Mouse (Mus musculus) liver, adult 2 months (tissue): Measurements from ENCODE around the gene Tle6. TPM values are rescaled to one million over a fixed set of nuclear protein-coding genes. Genes with fewer than 3 reads are reported as not detected.

Experiments
- DNase-seq: peaks from one replicate; pipeline ENCODE4 v3.0.0-alpha.2; 2011; ENCODE audit warnings: low read depth, low spot score; ENCODE audit errors: extremely low read depth
- H3K27ac ChIP-seq: fragments of 200-500 bp; replicated peaks from 2 replicates; pipeline ENCODE4 v1.5.1; 2012; ENCODE audit warnings: low read depth, mild to moderate bottlenecking, control low read depth, inconsistent platforms, low read length; ENCODE audit not compliant: insufficient read depth
- H3K27me3 ChIP-seq: fragments of 200-500 bp; 2 replicates; pipeline ENCODE4 v1.6.1; 2012; ENCODE audit warnings: mild to moderate bottlenecking, moderate library complexity, low read length, inconsistent platforms; ENCODE audit not compliant: control insufficient read depth, insufficient read depth
- H3K36me3 ChIP-seq: fragments of 200-500 bp; 2 replicates; pipeline ENCODE4 v1.6.1; 2012; ENCODE audit warnings: low read length, inconsistent platforms; ENCODE audit not compliant: control insufficient read depth, insufficient read depth
- H3K4me1 ChIP-seq: fragments of 200-500 bp; 2 replicates; pipeline ENCODE4 v1.6.1; 2011; ENCODE audit warnings: low read length; ENCODE audit not compliant: control insufficient read depth, insufficient read depth
- H3K4me3 ChIP-seq: fragments of 200-500 bp; 2 replicates; pipeline ENCODE4 v1.5.1; 2011; ENCODE audit warnings: low read depth, mild to moderate bottlenecking, control low read depth, low read length, moderate library complexity; ENCODE audit not compliant: insufficient read depth
- H3K79me2 ChIP-seq: fragments of 200-500 bp; 2 replicates; pipeline ENCODE4 v1.6.1; 2012; ENCODE audit warnings: inconsistent platforms, mild to moderate bottlenecking, low read length, moderate library complexity; ENCODE audit not compliant: control insufficient read depth, insufficient read depth
- H3K9ac ChIP-seq: fragments of 200-500 bp; 2 replicates; pipeline ENCODE4 v1.6.1; 2012; ENCODE audit warnings: low read depth, mild to moderate bottlenecking, control low read depth, inconsistent platforms, low read length
- CTCF ChIP-seq: fragments of 200-500 bp; IDR thresholded peaks from 2 replicates; pipeline ENCODE4 v1.5.1; 2011; ENCODE audit warnings: low read depth, low read length, control low read depth
- POLR2A ChIP-seq: fragments of 200-500 bp; IDR thresholded peaks from 2 replicates; pipeline ENCODE4 v1.6.1; 2011; ENCODE audit warnings: low read length, control low read depth; ENCODE audit not compliant: insufficient read depth; ENCODE audit errors: extremely low read depth
- WGBS: fragments of 180-500 bp; shearing (Covaris S2); methylation state at CpG from one replicate; pipeline ENCODE4 v1.1.7; 2018; 5-methylcytosine and 5-hydroxymethylcytosine counted together
- polyA plus RNA-seq: library from polyadenylated mRNA; depleted of rRNA; stranded (reverse); fragments of >200 nt; gene quantifications from 2 replicates; pipeline ENCODE4 v1.2.3, GENCODE M21; 2012
- total RNA-seq: library from RNA; depleted of rRNA; stranded (reverse); fragments of >200 nt; gene quantifications from 2 replicates; pipeline ENCODE4 v1.2.3, GENCODE M21; 2014

The Tle6 gene
- total and polyA plus RNA-seq, 2 experiments, result 1.6 to 3.5 TPM

GRCm38 (mm10) chr10:81553807-81554755, 46.8 kb downstream of the Tle6 start:
- WGBS, result 87% methylated on average over 6 of the region's 6 CpGs
- Histone ChIP-seq H3K27me3 (no peaks in the 10 kb centered on the region), H3K79me2 (peaks cover 2% of the 10 kb centered on the region; the same call in 1 of the 2 replicates), H3K36me3 (no peaks in the 10 kb centered on the region), H3K9ac (no peak overlapping the region), H3K4me3 (no peak overlapping the region), H3K27ac (no peak overlapping the region), H3K4me1 (peaks cover 7% of the 10 kb centered on the region)
- DNase-seq, result no peak
- TF ChIP-seq POLR2A, result no peak
- TF ChIP-seq CTCF, result no peak

GRCm38 (mm10) chr10:81553232-81553631, 47.6 kb downstream of the Tle6 start:
- TF ChIP-seq CTCF, result peak; percentile 71
- no peak for TF ChIP-seq POLR2A
- H3K79me2 ChIP-seq, result no peaks in the 10 kb centered on the region
- H3K27ac ChIP-seq, result no peak overlapping the region
- no peak overlapping the region for H3K4me3 ChIP-seq
- H3K27me3 ChIP-seq, result no peaks in the 10 kb centered on the region
- H3K4me1 ChIP-seq, result peaks cover 3% of the 10 kb centered on the region; the same call in 1 of the 2 replicates
- H3K36me3 ChIP-seq, result no peaks in the 10 kb centered on the region
- 95% methylated on average over 5 of the region's 5 CpGs for WGBS
- no peak overlapping the region for H3K9ac ChIP-seq
- DNase-seq, result no peak

DNA sequence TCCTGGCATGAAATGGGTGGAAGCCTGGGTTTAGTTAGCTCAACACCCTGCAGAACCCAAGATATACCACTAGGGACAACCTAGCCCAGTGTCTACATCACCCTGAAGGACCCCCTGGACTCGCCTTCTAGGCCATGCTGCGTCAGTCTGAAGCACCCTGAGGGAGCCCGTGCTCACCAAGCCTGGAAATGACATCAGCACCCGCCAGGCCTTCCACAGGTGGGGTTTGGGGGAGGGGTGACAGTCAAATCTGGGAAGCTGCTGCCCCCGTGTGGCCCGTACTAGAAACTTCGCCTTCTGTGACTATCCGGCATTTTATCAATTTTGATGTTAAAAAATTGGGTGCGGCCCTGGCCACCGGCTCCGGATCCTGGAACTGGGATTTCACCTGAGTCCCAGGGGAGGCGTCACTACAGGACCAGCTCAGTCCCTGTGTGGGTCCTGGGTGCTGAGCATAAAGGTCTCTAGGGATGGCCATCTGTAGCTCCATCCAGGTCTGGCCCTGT, 49.2 kb downstream of the Tle6 start:
- Histone ChIP-seq H3K4me1 (peaks cover 3% of the 10 kb centered on the region; the same call in 1 of the 2 replicates), H3K9ac (peak overlapping the region; percentile 2; the same call in 1 of the 2 replicates), H3K27me3 (no peaks in the 10 kb centered on the region), H3K79me2 (no peaks in the 10 kb centered on the region), H3K36me3 (no peaks in the 10 kb centered on the region), H3K27ac (no peak overlapping the region), H3K4me3 (no peak overlapping the region)
- no peak for TF ChIP-seq POLR2A
- peak; percentile 84 for TF ChIP-seq CTCF
- peak; percentile 74 for DNase-seq
- 1% methylated on average over 12 of the region's 12 CpGs for WGBS

GRCm38 (mm10) chr10:81550257-81550656, 50.6 kb downstream of the Tle6 start:
- no peaks in the 10 kb centered on the region for H3K36me3 ChIP-seq
- peaks cover 7% of the 10 kb centered on the region; the same call in 1 of the 2 replicates for H3K4me1 ChIP-seq
- no peaks in the 10 kb centered on the region for H3K27me3 ChIP-seq
- DNase-seq, result no peak
- WGBS, result 10% methylated on average over 7 of the region's 7 CpGs
- H3K4me3 ChIP-seq, result no peak overlapping the region
- TF ChIP-seq POLR2A (no peak), CTCF (peak; percentile 93)
- no peak overlapping the region for H3K27ac ChIP-seq
- no peak overlapping the region for H3K9ac ChIP-seq
- no peaks in the 10 kb centered on the region for H3K79me2 ChIP-seq

GRCm38 (mm10) chr10:81548944-81549343, 51.9 kb downstream of the Tle6 start:
- no peak for TF ChIP-seq POLR2A
- TF ChIP-seq CTCF, result no peak
- Histone ChIP-seq H3K79me2 (peaks cover 9% of the 10 kb centered on the region), H3K9ac (no peak overlapping the region), H3K27me3 (no peaks in the 10 kb centered on the region), H3K36me3 (no peaks in the 10 kb centered on the region), H3K4me1 (peaks cover 9% of the 10 kb centered on the region), H3K27ac (no peak overlapping the region), H3K4me3 (no peak overlapping the region)
- DNase-seq, result no peak
- 85% methylated on average over 5 of the region's 5 CpGs for WGBS

DNA sequence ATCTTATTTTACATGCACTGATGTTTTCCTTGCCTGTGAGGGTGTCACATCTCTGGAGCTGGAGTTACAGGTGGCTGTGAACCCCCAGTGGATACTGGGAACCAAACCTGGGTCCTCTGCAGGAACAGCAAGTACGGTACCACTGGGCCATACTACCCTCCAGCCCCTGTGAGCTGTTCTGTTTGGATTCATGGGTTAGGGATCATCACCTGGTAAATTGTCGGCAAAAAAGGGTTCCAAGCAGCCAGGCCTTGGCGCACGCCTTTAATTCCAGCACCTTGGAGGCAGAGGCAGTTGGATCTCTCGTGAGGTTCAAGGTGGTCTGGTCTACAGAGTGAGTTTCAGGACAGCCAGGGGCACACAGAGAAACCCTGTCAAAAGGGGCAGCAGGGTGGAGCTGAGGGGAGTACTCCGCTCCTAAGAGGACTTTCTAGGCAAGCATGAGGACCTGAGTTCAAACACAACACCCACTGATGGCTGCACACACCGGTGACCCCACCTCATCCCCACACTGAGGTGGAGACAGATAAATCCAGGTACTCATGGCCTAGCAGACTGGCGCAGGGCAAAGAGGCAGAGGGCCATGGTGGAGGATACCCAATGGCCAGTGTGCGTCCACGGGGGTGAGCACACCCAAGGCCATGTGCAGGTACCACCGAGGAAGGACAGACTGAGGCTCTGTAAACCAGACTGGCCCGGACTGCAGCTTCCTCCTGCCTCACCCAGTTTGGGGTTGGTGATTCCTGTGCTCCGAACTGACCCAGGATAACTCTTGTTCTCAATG, 53.9 kb downstream of the Tle6 start:
- Histone ChIP-seq H3K4me1 (peaks cover 28% of the 10 kb centered on the region), H3K27ac (no peak overlapping the region), H3K9ac (no peak overlapping the region), H3K79me2 (peaks cover 29% of the 10 kb centered on the region), H3K36me3 (no peaks in the 10 kb centered on the region), H3K4me3 (no peak overlapping the region), H3K27me3 (no peaks in the 10 kb centered on the region)
- WGBS, result 96% methylated on average over 13 of the region's 13 CpGs
- TF ChIP-seq CTCF (no peak), POLR2A (no peak)
- no peak for DNase-seq
